Mouse (Mus musculus) frontal cortex, postnatal 14 days (tissue): Measurements from ENCODE around the gene Enox1.
"Not testable (repeated sequence)": the region's sequence is repeated elsewhere in the genome, so short reads cannot be mapped to it uniquely, and the experiment has no call there.

Experiments used
- DNase-seq, 2 experiments: peaks; one replicate each; pipeline ENCODE4 v3.0.0; 2022; ENCODE audit warnings: low spot score in 2 of 2

Gene Enox1

GRCm38 (mm10) chr14:77511137-77511870 is 354.7 kb downstream of the Enox1 start:
- no peak for DNase-seq

- DNase-seq: no peak
Observed at GRCm38 (mm10) chr14:77518017-77518416, 361.5 kb downstream of the Enox1 start.

- no peak for DNase-seq
Observed at GRCm38 (mm10) chr14:77518941-77519695, 362.6 kb downstream of the Enox1 start.

GRCm38 (mm10) chr14:77519701-77520100 is 363.1 kb downstream of the Enox1 start:
- no peak for DNase-seq

GRCm38 (mm10) chr14:77524303-77524702 is 367.7 kb downstream of the Enox1 start:
- DNase-seq: no peak

- no peak for DNase-seq
Observed at GRCm38 (mm10) chr14:77526262-77526661, 369.7 kb downstream of the Enox1 start.

GRCm38 (mm10) chr14:77529201-77529600 is 372.6 kb downstream of the Enox1 start:
- DNase-seq: no peak

GRCm38 (mm10) chr14:77529621-77530020 is 373.1 kb downstream of the Enox1 start:
- DNase-seq: no peak

GRCm38 (mm10) chr14:77533638-77534037 is 377.1 kb downstream of the Enox1 start:
- no peak for DNase-seq

- DNase-seq: no peak
Observed at GRCm38 (mm10) chr14:77534120-77534519, 377.6 kb downstream of the Enox1 start.

GRCm38 (mm10) chr14:77536592-77536991 is 380.0 kb downstream of the Enox1 start:
- no peak for DNase-seq

- DNase-seq: not testable (repeated sequence)
Observed at GRCm38 (mm10) chr14:77539563-77539962, 383.0 kb downstream of the Enox1 start.

GRCm38 (mm10) chr14:77541925-77542324 is 385.4 kb downstream of the Enox1 start:
- no peak for DNase-seq

GRCm38 (mm10) chr14:77546531-77547274 is 390.1 kb downstream of the Enox1 start:
- DNase-seq: no peak

GRCm38 (mm10) chr14:77547351-77547750 is 390.8 kb downstream of the Enox1 start:
- no peak for DNase-seq

GRCm38 (mm10) chr14:77548963-77549362 is 392.4 kb downstream of the Enox1 start:
- no peak for DNase-seq

GRCm38 (mm10) chr14:77557446-77558070 is 401.0 kb downstream of the Enox1 start:
- DNase-seq: no peak

GRCm38 (mm10) chr14:77558910-77559309 is 402.3 kb downstream of the Enox1 start:
- DNase-seq: no peak

- no peak for DNase-seq
Observed at GRCm38 (mm10) chr14:77559792-77560191, 403.2 kb downstream of the Enox1 start.

GRCm38 (mm10) chr14:77561808-77562583 is 405.4 kb downstream of the Enox1 start:
- no peak for DNase-seq

GRCm38 (mm10) chr14:77563922-77564321 is 407.4 kb downstream of the Enox1 start:
- DNase-seq: no peak
